Mouse (Mus musculus) fibroblast of lung, adult 2 months (primary cell): ENCODE data around the gene Fzr1.

Experiments
- DNase-seq: peaks from one replicate; pipeline ENCODE4 v3.0.0-alpha.2; 2011; ENCODE audit warnings: low read depth

Gene Fzr1

GRCm38 (mm10) chr10:81402227-81402765 lies 24.0 kb upstream of the Fzr1 start:
- DNase-seq = no peak

- peak; percentile 88 for DNase-seq
Observed at GRCm38 (mm10) chr10:81401521-81402226, 23.4 kb upstream of the Fzr1 start.

GRCm38 (mm10) chr10:81401205-81401520 lies 22.8 kb upstream of the Fzr1 start:
- DNase-seq = no peak

GRCm38 (mm10) chr10:81400371-81401204 lies 22.3 kb upstream of the Fzr1 start:
- DNase-seq = no peak

GRCm38 (mm10) chr10:81399798-81400308 lies 21.5 kb upstream of the Fzr1 start:
- DNase-seq = no peak

- no peak for DNase-seq
Observed at GRCm38 (mm10) chr10:81399296-81399695, 21.0 kb upstream of the Fzr1 start.

- no peak for DNase-seq
Observed at GRCm38 (mm10) chr10:81396749-81397148, 18.4 kb upstream of the Fzr1 start.

GRCm38 (mm10) chr10:81395865-81396264 lies 17.5 kb upstream of the Fzr1 start:
- DNase-seq = no peak

- no peak for DNase-seq
Observed at GRCm38 (mm10) chr10:81395127-81395526, 16.8 kb upstream of the Fzr1 start.

- DNase-seq = no peak
Observed at GRCm38 (mm10) chr10:81393456-81394063, 15.2 kb upstream of the Fzr1 start.

GRCm38 (mm10) chr10:81392781-81393185 lies 14.5 kb upstream of the Fzr1 start, which contains the start of gene Smim24:
Gene Smim24 (plus strand): TSS chr10:81393051.
- DNase-seq = no peak

- no peak for DNase-seq
Observed at GRCm38 (mm10) chr10:81392270-81392669, 14.0 kb upstream of the Fzr1 start.

GRCm38 (mm10) chr10:81390678-81390965 lies 12.3 kb upstream of the Fzr1 start:
- DNase-seq = no peak

- no peak for DNase-seq
Observed at GRCm38 (mm10) chr10:81389801-81390677, 11.7 kb upstream of the Fzr1 start.

GRCm38 (mm10) chr10:81389373-81389772 lies 11.1 kb upstream of the Fzr1 start:
- no peak for DNase-seq

GRCm38 (mm10) chr10:81388505-81389055 lies 10.3 kb upstream of the Fzr1 start, which contains the start of gene Gm48552:
Gene Gm48552 (plus strand): TSS chr10:81389005.
- no peak for DNase-seq

GRCm38 (mm10) chr10:81387716-81388115 lies 9.4 kb upstream of the Fzr1 start:
- DNase-seq = no peak

- no peak for DNase-seq
Observed at GRCm38 (mm10) chr10:81385603-81386306, 7.4 kb upstream of the Fzr1 start.

GRCm38 (mm10) chr10:81384605-81384982 lies 6.3 kb upstream of the Fzr1 start:
- no peak for DNase-seq

GRCm38 (mm10) chr10:81383802-81384604 lies 5.7 kb upstream of the Fzr1 start, which contains the start of the genes Dohh and Gm48551:
Gene Dohh (plus strand): TSS chr10:81384428.
Gene Gm48551 (plus strand): TSS chr10:81384466.
- DNase-seq = peak; percentile 96
